Mouse (Mus musculus) layer of hippocampus, adult 9-10 months (tissue): ENCODE measurements around the gene Dhfr.

Experiments
- DNase-seq: peaks from one replicate; pipeline ENCODE4 v3.0.0; 2022; ENCODE audit warnings: low spot score

Gene Dhfr

GRCm38 (mm10) chr13:92387367-92387766 is 32.8 kb downstream of the Dhfr start:
- DNase-seq = no peak

GRCm38 (mm10) chr13:92393047-92393661 is 38.6 kb downstream of the Dhfr start:
- no peak for DNase-seq

- DNase-seq = no peak
Observed at GRCm38 (mm10) chr13:92398491-92399384, 44.2 kb downstream of the Dhfr start.

GRCm38 (mm10) chr13:92402063-92402462 is 47.5 kb downstream of the Dhfr start:
- DNase-seq = no peak

- DNase-seq = no peak
Observed at GRCm38 (mm10) chr13:92403496-92403895, 49.0 kb downstream of the Dhfr start.

GRCm38 (mm10) chr13:92410486-92410885 is 56.0 kb downstream of the Dhfr start:
- no peak for DNase-seq

- no peak for DNase-seq
Observed at GRCm38 (mm10) chr13:92419630-92420029, 65.1 kb downstream of the Dhfr start.

GRCm38 (mm10) chr13:92423711-92424110 is 69.2 kb downstream of the Dhfr start:
- no peak for DNase-seq

GRCm38 (mm10) chr13:92425758-92426264 is 71.3 kb downstream of the Dhfr start, which contains the start of gene Ankrd34b:
Gene Ankrd34b (plus strand): TSS chr13:92425896.
- DNase-seq = no peak

GRCm38 (mm10) chr13:92426294-92427051 is 71.9 kb downstream of the Dhfr start:
- no peak for DNase-seq

GRCm38 (mm10) chr13:92427351-92427855 is 72.9 kb downstream of the Dhfr start:
- no peak for DNase-seq
